Mouse (Mus musculus): Measurements from ENCODE around the gene Dock6. TPM values are rescaled to one million over a fixed set of nuclear protein-coding genes. Genes with fewer than 3 reads are reported as not detected.
"Not testable (repeated sequence)": the region's sequence is repeated elsewhere in the genome, so short reads cannot be mapped to it uniquely, and the experiment has no call there.

The Dock6 gene
- polyA plus RNA-seq, 1 experiment = 6.9 TPM

GRCm38 (mm10) chr9:21806363-21806762 is 46.1 kb downstream of the Dock6 start:
- no peaks in the 10 kb centered on the region for H3K4me1 ChIP-seq (ENCODE audit: control insufficient read depth, insufficient read depth, insufficient read length, low read length)
- H3K27ac ChIP-seq (replicated peaks; ENCODE audit: low read depth, low read length) = 0 out of 2 replicates have a peak overlapping the region, but pooled peaks have one; percentile 12

DNA sequence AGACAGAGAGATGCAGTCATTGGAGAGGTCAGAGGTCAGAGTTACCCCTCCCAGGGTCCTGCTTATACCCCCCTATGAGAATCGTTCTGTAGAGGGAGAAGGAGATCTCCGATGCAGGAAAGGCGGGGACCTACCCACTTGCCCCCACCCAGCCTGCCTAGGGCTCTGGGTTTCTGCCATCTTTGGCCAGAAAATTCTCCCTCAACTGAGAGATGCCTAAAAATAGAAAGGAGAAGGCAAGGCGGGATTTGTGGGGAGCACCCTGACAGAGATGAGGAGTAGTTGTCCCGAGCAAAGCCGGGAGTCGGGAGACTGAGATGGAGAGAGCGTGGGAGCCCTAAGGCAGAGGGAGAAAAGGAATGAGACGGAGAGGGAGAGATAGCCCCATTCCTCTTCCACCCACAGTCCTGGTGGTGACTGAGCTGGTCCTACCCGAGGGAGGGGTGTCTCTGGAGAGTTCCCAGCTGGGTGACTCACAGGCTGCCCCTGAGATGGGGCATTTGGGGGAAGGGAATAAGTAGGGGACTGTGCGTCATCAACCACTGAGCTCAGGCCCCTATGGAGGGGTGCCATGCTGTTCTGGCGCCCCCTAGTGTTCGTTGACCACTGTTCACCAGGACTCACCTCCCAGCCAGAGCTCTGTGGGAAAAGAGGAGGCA is 48.3 kb downstream of the Dock6 start:
- Histone ChIP-seq H3K4me3 (ENCODE audit: insufficient read depth, low read depth, low read length) (peak overlapping the region; percentile 17; the same call in 1 of the 2 replicates), H3K4me1 (ENCODE audit: control insufficient read depth, insufficient read depth, insufficient read length, low read length) (no peaks in the 10 kb centered on the region), H3K27ac (replicated peaks; ENCODE audit: low read depth, low read length) (peak overlapping the region; percentile 37)

More at GRCm38 (mm10) chr9:21806363-21806762, 46.1 kb downstream of the Dock6 start:
- no peak overlapping the region for H3K4me3 ChIP-seq (ENCODE audit: insufficient read depth, low read depth, low read length)

GRCm38 (mm10) chr9:21801591-21801990 is 50.8 kb downstream of the Dock6 start:
- Histone ChIP-seq H3K4me3 (ENCODE audit: insufficient read depth, low read depth, low read length) (no peak overlapping the region), H3K4me1 (ENCODE audit: control insufficient read depth, insufficient read depth, insufficient read length, low read length) (peaks cover 8% of the 10 kb centered on the region; the same call in 1 of the 2 replicates), H3K27ac (replicated peaks; ENCODE audit: low read depth, low read length) (no peak overlapping the region)

GRCm38 (mm10) chr9:21801121-21801520 is 51.3 kb downstream of the Dock6 start:
- Histone ChIP-seq H3K4me1 (ENCODE audit: control insufficient read depth, insufficient read depth, insufficient read length, low read length) (peaks cover 12% of the 10 kb centered on the region), H3K27ac (replicated peaks; ENCODE audit: low read depth, low read length) (no peak overlapping the region), H3K4me3 (ENCODE audit: insufficient read depth, low read depth, low read length) (no peak overlapping the region)

GRCm38 (mm10) chr9:21799010-21799350 is 53.5 kb downstream of the Dock6 start:
- Histone ChIP-seq H3K4me1 (ENCODE audit: control insufficient read depth, insufficient read depth, insufficient read length, low read length) (peaks cover 12% of the 10 kb centered on the region), H3K4me3 (ENCODE audit: insufficient read depth, low read depth, low read length) (peak overlapping the region; percentile 92), H3K27ac (replicated peaks; ENCODE audit: low read depth, low read length) (peak overlapping the region; percentile 26; the same call in 1 of the 2 replicates)

DNA sequence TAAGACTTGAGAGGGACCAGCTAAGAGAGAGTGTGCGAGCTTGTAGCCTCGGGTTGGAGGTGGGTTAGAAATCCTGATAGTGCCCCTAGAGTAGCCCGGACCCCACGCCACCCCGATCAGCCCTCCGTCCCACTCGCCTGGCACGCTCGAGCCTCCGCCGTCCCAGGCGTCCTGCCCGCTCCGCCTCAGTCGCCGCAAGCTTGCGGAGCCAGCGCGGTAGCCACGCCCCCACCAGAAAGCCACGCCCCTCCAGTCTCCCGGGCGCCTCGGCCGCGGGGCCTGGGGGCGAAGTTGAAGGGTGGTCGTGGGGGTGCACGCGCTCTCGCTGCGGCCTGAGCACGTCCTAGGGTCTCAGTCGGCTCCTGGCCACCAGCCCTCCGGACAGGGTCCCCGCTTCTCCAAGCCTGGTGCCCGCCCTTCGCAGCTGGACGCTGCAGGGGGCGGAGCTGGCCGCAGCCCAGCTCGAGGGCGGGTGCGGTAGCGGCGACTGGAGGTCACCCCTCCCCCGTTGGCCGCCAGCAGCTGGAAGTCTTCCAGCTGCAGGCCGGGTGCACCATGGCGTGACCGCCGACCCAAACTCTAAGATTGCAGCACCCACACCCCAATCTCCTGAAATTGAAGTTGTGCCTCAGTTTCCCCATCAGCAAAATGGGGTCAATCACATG is 54.0 kb downstream of the Dock6 start, which contains the start of gene Kank2:
Gene Kank2 (minus strand): TSS at position 400 of the 665 bp plus-strand sequence.
- Histone ChIP-seq H3K4me1 (ENCODE audit: control insufficient read depth, insufficient read depth, insufficient read length, low read length) (peaks cover 12% of the 10 kb centered on the region), H3K4me3 (ENCODE audit: insufficient read depth, low read depth, low read length) (peak within 1 kb of the TSS; percentile 92), H3K27ac (replicated peaks; ENCODE audit: low read depth, low read length) (peak within 1 kb of the TSS; percentile 85)

- Histone ChIP-seq H3K27ac (replicated peaks; ENCODE audit: low read depth, low read length) (peak overlapping the region; percentile 80), H3K4me1 (ENCODE audit: control insufficient read depth, insufficient read depth, insufficient read length, low read length) (peaks cover 13% of the 10 kb centered on the region), H3K4me3 (ENCODE audit: insufficient read depth, low read depth, low read length) (peak overlapping the region; percentile 92)
These were observed 54.5 kb downstream of the Dock6 start for GRCm38 (mm10) chr9:21797921-21798344.

DNA sequence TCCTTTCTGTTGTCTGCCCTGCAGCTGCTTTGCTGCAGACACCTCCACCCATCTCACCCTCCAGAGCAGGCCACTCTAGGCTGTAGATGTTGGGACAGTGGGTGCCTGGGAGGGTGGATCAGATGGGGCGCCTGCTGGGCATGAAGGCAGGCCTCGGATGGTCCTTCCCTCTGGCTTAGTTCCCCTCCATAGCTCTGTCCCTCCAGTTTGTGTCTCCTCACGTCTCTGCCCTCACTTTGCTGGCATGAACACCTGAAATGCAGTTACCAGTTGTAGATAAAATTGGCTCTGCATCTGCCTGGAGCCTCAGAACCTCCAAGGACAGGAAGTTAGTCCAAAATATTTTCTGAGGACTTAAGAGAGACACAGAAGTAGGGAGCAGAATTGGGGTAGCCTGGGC is 55.5 kb downstream of the Dock6 start:
- Histone ChIP-seq H3K4me1 (ENCODE audit: control insufficient read depth, insufficient read depth, insufficient read length, low read length) (peaks cover 20% of the 10 kb centered on the region), H3K4me3 (ENCODE audit: insufficient read depth, low read depth, low read length) (peak overlapping the region; percentile 92)

DNA sequence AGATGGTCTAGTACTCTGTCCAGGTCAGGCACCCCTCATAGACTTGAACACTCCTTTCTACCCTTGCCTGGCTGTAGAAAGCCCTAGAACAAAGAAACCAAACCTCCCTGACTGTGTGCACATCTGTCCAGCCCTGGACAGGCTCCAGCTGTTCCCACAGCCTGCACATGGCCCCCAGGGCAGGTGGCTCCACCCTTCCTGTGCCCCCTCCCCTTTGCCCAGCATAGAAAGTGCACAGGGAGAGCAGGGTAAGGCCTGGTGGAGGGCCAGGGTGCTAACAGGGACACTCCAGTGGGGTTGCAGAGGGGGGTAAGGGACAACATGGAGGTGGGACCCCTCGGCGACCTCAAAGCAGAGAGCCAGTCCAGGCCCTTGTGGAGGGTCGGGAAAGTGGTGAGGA is 56.2 kb downstream of the Dock6 start:
- Histone ChIP-seq H3K4me1 (ENCODE audit: control insufficient read depth, insufficient read depth, insufficient read length, low read length) (peaks cover 20% of the 10 kb centered on the region), H3K27ac (replicated peaks; ENCODE audit: low read depth, low read length) (no peak overlapping the region), H3K4me3 (ENCODE audit: insufficient read depth, low read depth, low read length) (no peak overlapping the region; the same call in 1 of the 2 replicates)

More for the DNA sequence above, 55.5 kb downstream of the Dock6 start:
- no peak overlapping the region for H3K27ac ChIP-seq (replicated peaks; ENCODE audit: low read depth, low read length)

GRCm38 (mm10) chr9:21795579-21795978 is 56.9 kb downstream of the Dock6 start:
- Histone ChIP-seq H3K4me3 (ENCODE audit: insufficient read depth, low read depth, low read length) (no peak overlapping the region), H3K27ac (replicated peaks; ENCODE audit: low read depth, low read length) (no peak overlapping the region), H3K4me1 (ENCODE audit: control insufficient read depth, insufficient read depth, insufficient read length, low read length) (peaks cover 20% of the 10 kb centered on the region)

DNA sequence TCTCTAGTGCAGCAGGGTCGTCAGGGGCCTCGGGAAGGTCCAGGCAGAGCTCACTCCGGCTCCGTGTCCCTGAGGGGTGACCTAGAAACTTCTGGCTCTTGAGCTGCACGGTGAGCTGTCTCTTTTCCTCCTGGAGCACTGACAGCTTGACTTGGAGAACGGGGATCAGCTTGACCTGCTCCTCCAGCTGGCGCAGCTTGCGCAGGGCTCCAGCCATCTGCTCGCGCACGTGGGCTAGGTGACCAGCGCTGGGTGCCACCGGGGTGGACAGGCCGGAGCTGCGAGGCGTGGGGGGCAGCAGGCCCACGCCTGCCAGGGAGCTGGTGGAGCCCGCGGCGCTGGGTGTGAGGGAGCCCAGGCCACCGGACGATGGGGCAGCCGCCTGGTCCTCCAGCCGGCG is 57.5 kb downstream of the Dock6 start:
- Histone ChIP-seq H3K4me3 (ENCODE audit: insufficient read depth, low read depth, low read length) (no peak overlapping the region), H3K27ac (replicated peaks; ENCODE audit: low read depth, low read length) (no peak overlapping the region), H3K4me1 (ENCODE audit: control insufficient read depth, insufficient read depth, insufficient read length, low read length) (peaks cover 20% of the 10 kb centered on the region)

DNA sequence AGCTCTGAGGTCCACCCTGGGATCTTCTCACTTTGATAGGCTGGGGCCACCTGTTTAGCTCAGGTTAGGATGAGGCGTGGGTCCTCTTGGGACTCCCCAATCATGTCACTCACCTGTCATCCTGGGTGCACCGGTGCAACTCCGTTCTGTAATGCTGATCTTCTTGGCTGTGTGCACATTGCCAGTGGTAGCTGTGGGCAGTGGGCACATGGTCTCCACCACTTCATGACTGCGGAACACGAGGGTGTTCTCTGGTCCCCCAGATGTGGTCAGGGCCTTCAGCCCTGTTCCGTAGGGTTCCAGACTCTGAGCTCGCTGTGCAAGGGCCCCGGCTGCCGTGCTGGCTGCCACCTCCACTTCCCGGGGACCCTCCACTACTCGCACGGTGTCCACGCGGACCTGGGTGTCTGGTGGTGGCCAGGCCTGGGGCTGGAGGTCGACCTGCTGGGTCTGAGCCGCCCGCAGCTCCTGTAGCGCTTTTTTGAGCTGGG is 58.0 kb downstream of the Dock6 start:
- Histone ChIP-seq H3K4me1 (ENCODE audit: control insufficient read depth, insufficient read depth, insufficient read length, low read length) (peaks cover 20% of the 10 kb centered on the region), H3K27ac (replicated peaks; ENCODE audit: low read depth, low read length) (no peak overlapping the region), H3K4me3 (ENCODE audit: insufficient read depth, low read depth, low read length) (no peak overlapping the region)

DNA sequence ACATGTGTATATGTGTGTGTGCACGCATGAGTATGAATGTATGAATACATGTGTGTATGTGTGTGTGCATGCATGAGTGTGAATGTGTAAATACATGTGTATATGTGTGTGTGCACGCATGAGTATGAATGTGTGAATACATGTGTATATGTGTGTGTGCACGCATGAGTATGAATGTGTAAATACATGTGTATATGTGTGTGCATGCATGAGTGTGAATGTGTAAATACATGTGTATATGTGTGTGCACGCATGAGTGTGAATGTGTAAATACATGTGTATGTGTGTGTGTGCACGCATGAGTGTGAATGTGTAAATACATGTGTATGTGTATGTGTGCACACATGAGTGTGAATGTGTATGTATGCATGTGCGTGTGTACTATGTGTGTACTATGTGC is 58.9 kb downstream of the Dock6 start:
- H3K4me1 ChIP-seq (ENCODE audit: control insufficient read depth, insufficient read depth, insufficient read length, low read length) = peaks cover 17% of the 10 kb centered on the region
- not testable (repeated sequence) for H3K4me3 ChIP-seq (ENCODE audit: insufficient read depth, low read depth, low read length); H3K27ac ChIP-seq (replicated peaks; ENCODE audit: low read depth, low read length)

- peaks cover 17% of the 10 kb centered on the region for H3K4me1 ChIP-seq (ENCODE audit: control insufficient read depth, insufficient read depth, insufficient read length, low read length)
- no peak overlapping the region for H3K27ac ChIP-seq (replicated peaks; ENCODE audit: low read depth, low read length)
- H3K4me3 ChIP-seq (ENCODE audit: insufficient read depth, low read depth, low read length) = no peak overlapping the region
These were observed 59.8 kb downstream of the Dock6 start for GRCm38 (mm10) chr9:21792644-21793043.

GRCm38 (mm10) chr9:21791861-21792260 is 60.6 kb downstream of the Dock6 start:
- H3K4me1 ChIP-seq (ENCODE audit: control insufficient read depth, insufficient read depth, insufficient read length, low read length) = peaks cover 14% of the 10 kb centered on the region
- peak overlapping the region; percentile 23; the same call in 1 of the 2 replicates for H3K27ac ChIP-seq (replicated peaks; ENCODE audit: low read depth, low read length)
- no peak overlapping the region for H3K4me3 ChIP-seq (ENCODE audit: insufficient read depth, low read depth, low read length)

All from brown adipose tissue, adult 24 weeks (tissue).